Mouse (Mus musculus) hindbrain, embryonic 16.5 days (tissue): ENCODE data around the gene Ly6g5b. TPM values are rescaled to one million over a fixed set of nuclear protein-coding genes. Genes with fewer than 3 reads are reported as not detected.

ENCODE experiments used
- ATAC-seq: fragments of 200-750 bp; cut with Nextera tagmentation; 2 replicates; pipeline ENCODE4 v1.8.0; 2017; ENCODE audit warnings: moderate TSS enrichment, moderate library complexity
- H3K27ac ChIP-seq: fragments of 300-500 bp; sonication (generic); 2 replicates; pipeline ENCODE4 v1.5.1; 2014; ENCODE audit warnings: low read depth, mild to moderate bottlenecking, control low read depth, low read length, moderate library complexity
- H3K27me3 ChIP-seq: fragments of 300-500 bp; sonication (generic); replicated peaks from 2 replicates; pipeline ENCODE4 v1.6.1; 2014; ENCODE audit warnings: low read length; ENCODE audit not compliant: control insufficient read depth, insufficient read depth
- H3K36me3 ChIP-seq: fragments of 300-500 bp; sonication (generic); 2 replicates; pipeline ENCODE4 v1.6.1; 2014; ENCODE audit warnings: mild to moderate bottlenecking, low read length, moderate library complexity, mixed read lengths; ENCODE audit not compliant: control insufficient read depth, insufficient read depth
- H3K4me1 ChIP-seq: fragments of 300-500 bp; sonication (generic); 2 replicates; pipeline ENCODE4 v1.6.1; 2014; ENCODE audit warnings: low read depth, low read length; ENCODE audit not compliant: control insufficient read depth, insufficient read depth
- H3K4me2 ChIP-seq: fragments of 300-500 bp; sonication (generic); 2 replicates; pipeline ENCODE4 v1.6.1; 2014; ENCODE audit warnings: mild to moderate bottlenecking, low read length, control low read depth, moderate library complexity
- H3K4me3 ChIP-seq: fragments of 300-500 bp; sonication (generic); 2 replicates; pipeline ENCODE4 v1.5.1; 2014; ENCODE audit warnings: mild to moderate bottlenecking, low read length, control low read depth, moderate library complexity
- H3K9ac ChIP-seq: fragments of 300-500 bp; sonication (generic); 2 replicates; pipeline ENCODE4 v1.6.1; 2014; ENCODE audit warnings: low read depth, mild to moderate bottlenecking, control low read depth, low read length, moderate library complexity
- H3K9me3 ChIP-seq: fragments of 300-500 bp; sonication (generic); 2 replicates; pipeline ENCODE4 v1.6.1; 2014; ENCODE audit warnings: mild to moderate bottlenecking, low read length, moderate library complexity; ENCODE audit not compliant: control insufficient read depth
- WGBS: fragments of 180-500 bp; shearing (Covaris S2); extraction: QIAGEN DNeasy Blood & Tissue Kit; methylation state at CpG from one replicate; pipeline ENCODE4 v1.1.7; 2014; 5-methylcytosine and 5-hydroxymethylcytosine counted together
- polyA plus RNA-seq: library from polyadenylated mRNA; unstranded; fragments of >200 nt; fragmentation: Nextera tagmentation; extraction: Ambion mirVana; gene quantifications from 2 replicates; pipeline ENCODE4 v1.2.1, GENCODE M21; 2015

Gene Ly6g5b
- polyA plus RNA-seq, 1 experiment from 2014 or later, result 0.93 TPM

- peaks cover 12% of the 10 kb centered on the region for H3K4me1 ChIP-seq
- H3K36me3 ChIP-seq, result peaks cover 90% of the 10 kb centered on the region
- H3K27me3 ChIP-seq, result no peaks in the 10 kb centered on the region
- H3K4me2 ChIP-seq, result no peak overlapping the region
- no peaks in the 10 kb centered on the region for H3K9me3 ChIP-seq
- no peak for ATAC-seq
- 95% methylated on average over 8 of the region's 8 CpGs for WGBS
- H3K9ac ChIP-seq, result no peak overlapping the region
- H3K4me3 ChIP-seq, result no peak overlapping the region
- H3K27ac ChIP-seq, result no peak overlapping the region
Observed at GRCm38 (mm10) chr17:35157661-35158175, 42.5 kb upstream of the Ly6g5b start.

GRCm38 (mm10) chr17:35157254-35157653 lies 42.0 kb upstream of the Ly6g5b start:
- ATAC-seq, result no peak
- H3K27me3 ChIP-seq, result no peaks in the 10 kb centered on the region
- no peaks in the 10 kb centered on the region for H3K9me3 ChIP-seq
- no peak overlapping the region for H3K27ac ChIP-seq
- peaks cover 95% of the 10 kb centered on the region for H3K36me3 ChIP-seq
- H3K4me3 ChIP-seq, result no peak overlapping the region
- peaks cover 7% of the 10 kb centered on the region for H3K4me1 ChIP-seq
- no peak overlapping the region for H3K9ac ChIP-seq
- no peak overlapping the region for H3K4me2 ChIP-seq
- WGBS, result 91% methylated on average over 8 of the region's 8 CpGs

- Histone ChIP-seq H3K4me3 (no peak overlapping the region), H3K27ac (no peak overlapping the region), H3K36me3 (peaks cover 97% of the 10 kb centered on the region), H3K9ac (no peak overlapping the region), H3K4me2 (no peak overlapping the region), H3K4me1 (peaks cover under 1% of the 10 kb centered on the region; the same call in 1 of the 2 replicates), H3K27me3 (no peaks in the 10 kb centered on the region), H3K9me3 (no peaks in the 10 kb centered on the region)
- no peak for ATAC-seq
- 93% methylated on average over 33 of the region's 33 CpGs for WGBS
Observed at GRCm38 (mm10) chr17:35156461-35157200, 41.4 kb upstream of the Ly6g5b start.

GRCm38 (mm10) chr17:35155451-35155850 lies 40.2 kb upstream of the Ly6g5b start:
- Histone ChIP-seq H3K4me2 (no peak overlapping the region), H3K9ac (no peak overlapping the region), H3K36me3 (peaks cover 94% of the 10 kb centered on the region), H3K4me1 (no peaks in the 10 kb centered on the region), H3K4me3 (no peak overlapping the region), H3K27ac (no peak overlapping the region), H3K27me3 (no peaks in the 10 kb centered on the region), H3K9me3 (no peaks in the 10 kb centered on the region)
- no peak for ATAC-seq
- WGBS, result 89% methylated on average over 12 of the region's 12 CpGs

GRCm38 (mm10) chr17:35154616-35155015 lies 39.4 kb upstream of the Ly6g5b start:
- ATAC-seq, result no peak
- H3K27ac ChIP-seq, result no peak overlapping the region
- H3K9me3 ChIP-seq, result no peaks in the 10 kb centered on the region
- no peak overlapping the region for H3K9ac ChIP-seq
- H3K4me1 ChIP-seq, result no peaks in the 10 kb centered on the region
- H3K4me2 ChIP-seq, result no peak overlapping the region
- H3K36me3 ChIP-seq, result peaks cover 94% of the 10 kb centered on the region
- no peak overlapping the region for H3K4me3 ChIP-seq
- H3K27me3 ChIP-seq, result no peaks in the 10 kb centered on the region
- 65% methylated on average over 7 of the region's 7 CpGs for WGBS

- Histone ChIP-seq H3K4me1 (no peaks in the 10 kb centered on the region), H3K36me3 (peaks cover 94% of the 10 kb centered on the region), H3K9ac (no peak overlapping the region), H3K9me3 (no peaks in the 10 kb centered on the region), H3K27me3 (no peaks in the 10 kb centered on the region), H3K4me2 (no peak overlapping the region), H3K4me3 (no peak overlapping the region), H3K27ac (no peak overlapping the region)
- 88% methylated on average over 4 of the region's 4 CpGs for WGBS
- ATAC-seq, result no peak
Observed at GRCm38 (mm10) chr17:35153931-35154330, 38.7 kb upstream of the Ly6g5b start.

- WGBS, result 92% methylated on average over 9 of the region's 9 CpGs
- Histone ChIP-seq H3K4me3 (no peak overlapping the region), H3K9ac (no peak overlapping the region), H3K4me1 (no peaks in the 10 kb centered on the region), H3K27me3 (no peaks in the 10 kb centered on the region), H3K9me3 (no peaks in the 10 kb centered on the region), H3K4me2 (no peak overlapping the region), H3K27ac (no peak overlapping the region), H3K36me3 (peaks cover 92% of the 10 kb centered on the region)
- ATAC-seq, result no peak
Observed at GRCm38 (mm10) chr17:35153077-35153476, 37.8 kb upstream of the Ly6g5b start.

- H3K4me2 ChIP-seq, result no peak overlapping the region
- ATAC-seq, result no peak
- H3K4me1 ChIP-seq, result no peaks in the 10 kb centered on the region
- WGBS, result 93% methylated on average over 4 of the region's 4 CpGs
- H3K9me3 ChIP-seq, result no peaks in the 10 kb centered on the region
- no peak overlapping the region for H3K9ac ChIP-seq
- peaks cover 88% of the 10 kb centered on the region for H3K36me3 ChIP-seq
- no peak overlapping the region for H3K27ac ChIP-seq
- H3K4me3 ChIP-seq, result no peak overlapping the region
- no peaks in the 10 kb centered on the region for H3K27me3 ChIP-seq
Observed at GRCm38 (mm10) chr17:35152121-35152520, 36.9 kb upstream of the Ly6g5b start.

GRCm38 (mm10) chr17:35147922-35148639 lies 32.9 kb upstream of the Ly6g5b start:
- Histone ChIP-seq H3K36me3 (peaks cover 87% of the 10 kb centered on the region), H3K27me3 (no peaks in the 10 kb centered on the region), H3K4me3 (no peak overlapping the region), H3K9ac (no peak overlapping the region), H3K4me1 (no peaks in the 10 kb centered on the region), H3K9me3 (peaks cover 3% of the 10 kb centered on the region; the same call in 1 of the 2 replicates), H3K4me2 (no peak overlapping the region), H3K27ac (no peak overlapping the region)
- WGBS, result 72% methylated on average over 5 of the region's 5 CpGs
- no peak for ATAC-seq
